Mouse (Mus musculus) intestine, embryonic 14.5 days (tissue): Measurements from ENCODE around the gene Sacm1l. TPM values are rescaled to one million over a fixed set of nuclear protein-coding genes. Genes with fewer than 3 reads are reported as not detected.

Experiments
- ATAC-seq: fragments of 200-750 bp; cut with Nextera tagmentation; replicated peaks from 2 replicates; pipeline ENCODE4 v1.8.0; 2017; ENCODE audit warnings: low read depth, moderate number of reproducible peaks, moderate TSS enrichment, moderate library complexity; ENCODE audit not compliant: low FRiP score, low TSS enrichment
- DNase-seq: peaks from one replicate; pipeline ENCODE4 v3.0.0-alpha.2; 2018; ENCODE audit warnings: low spot score
- H3K27ac ChIP-seq: fragments of 300-500 bp; sonication (generic); 2 replicates; pipeline ENCODE4 v1.5.1; 2014; ENCODE audit warnings: low read depth, mild to moderate bottlenecking, control low read depth
- H3K27me3 ChIP-seq: fragments of 300-500 bp; sonication (generic); replicated peaks from 2 replicates; pipeline ENCODE4 v1.6.1; 2014; ENCODE audit warnings: low read length, control low read depth; ENCODE audit not compliant: control insufficient read depth, insufficient read depth
- H3K36me3 ChIP-seq: fragments of 300-500 bp; sonication (generic); 2 replicates; pipeline ENCODE4 v1.6.1; 2014; ENCODE audit warnings: low read length, control low read depth; ENCODE audit not compliant: control insufficient read depth, insufficient read depth
- H3K4me1 ChIP-seq: fragments of 300-500 bp; sonication (generic); replicated peaks from 2 replicates; pipeline ENCODE4 v1.6.1; 2014; ENCODE audit warnings: low read length, control low read depth, mixed read lengths; ENCODE audit not compliant: control insufficient read depth, insufficient read depth
- H3K4me2 ChIP-seq: fragments of 300-500 bp; sonication (generic); 2 replicates; pipeline ENCODE4 v1.6.1; 2014; ENCODE audit warnings: low read length
- H3K4me3 ChIP-seq: fragments of 300-500 bp; sonication (generic); 2 replicates; pipeline ENCODE4 v1.5.1; 2014; ENCODE audit warnings: low read depth, low read length, control low read depth, mixed read lengths
- H3K9ac ChIP-seq: fragments of 300-500 bp; sonication (generic); 2 replicates; pipeline ENCODE4 v1.6.1; 2014; ENCODE audit warnings: mild to moderate bottlenecking, low read length
- H3K9me3 ChIP-seq: fragments of 300-500 bp; sonication (generic); 2 replicates; pipeline ENCODE4 v1.6.1; 2016; ENCODE audit warnings: low read length, control low read depth; ENCODE audit not compliant: control insufficient read depth
- WGBS: fragments of 180-500 bp; shearing (Covaris S2); extraction: QIAGEN DNeasy Blood & Tissue Kit; methylation state at CpG from one replicate; pipeline ENCODE4 v1.1.7; 2014; 5-methylcytosine and 5-hydroxymethylcytosine counted together
- polyA plus RNA-seq: library from polyadenylated mRNA; unstranded; fragments of >200 nt; fragmentation: Nextera tagmentation; extraction: Ambion mirVana; gene quantifications from 2 replicates; pipeline ENCODE4 v1.2.1, GENCODE M21; 2014

Gene Sacm1l
- polyA plus RNA-seq, 1 experiment from 2014 or later, result 51.0 TPM

DNA sequence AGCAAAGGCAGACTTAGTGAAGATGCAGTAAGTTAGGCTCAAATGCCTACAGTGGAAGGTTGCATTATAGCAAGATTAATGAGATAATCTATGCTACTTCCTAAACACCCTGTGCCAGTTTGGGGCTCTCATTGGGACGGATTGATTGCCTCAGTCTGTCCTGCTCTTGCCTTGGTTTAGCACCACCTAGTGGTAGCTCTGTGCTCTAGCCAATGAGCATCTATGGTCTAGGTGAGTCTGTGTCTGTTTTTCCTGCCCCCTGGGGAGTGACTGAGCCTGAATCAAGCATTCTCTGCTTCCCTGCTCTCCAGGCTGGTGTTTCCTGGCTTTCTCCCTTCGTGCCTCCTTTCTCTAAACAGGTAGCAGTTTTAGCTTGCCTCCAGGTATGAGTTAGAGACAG is 25.2 kb upstream of the Sacm1l start:
- Histone ChIP-seq H3K4me2 (no peak overlapping the region), H3K27me3 (no peaks in the 10 kb centered on the region), H3K9ac (no peak overlapping the region), H3K4me1 (peaks cover 29% of the 10 kb centered on the region), H3K36me3 (peaks cover 38% of the 10 kb centered on the region), H3K27ac (no peak overlapping the region), H3K9me3 (no peaks in the 10 kb centered on the region), H3K4me3 (no peak overlapping the region)
- DNase-seq (no peak), ATAC-seq (peak; percentile 62; the same call in 1 of the 2 replicates)
- WGBS, result 21% methylated on average over 2 of the region's 2 CpGs

DNA sequence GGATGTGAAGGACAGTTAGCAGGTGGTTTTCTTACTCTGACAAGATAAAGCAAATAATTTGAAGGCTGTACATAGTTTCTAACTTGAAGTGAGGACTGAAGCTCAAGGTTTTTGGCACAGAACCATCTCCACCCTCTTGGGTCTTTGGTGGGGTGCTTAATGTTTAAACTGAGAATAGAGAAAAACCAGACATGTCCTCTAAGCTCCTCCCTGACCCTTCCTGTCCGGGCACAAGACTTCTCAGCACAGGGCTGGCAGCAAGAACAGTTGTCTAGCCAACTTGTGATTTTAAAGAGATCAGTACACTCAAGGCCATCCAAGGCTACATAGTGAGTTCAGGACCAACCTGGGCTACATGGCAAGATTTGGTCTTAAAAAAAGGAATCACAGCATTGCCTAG is 24.0 kb upstream of the Sacm1l start:
- Histone ChIP-seq H3K27ac (peak overlapping the region; percentile 69; the same call in 1 of the 2 replicates), H3K27me3 (no peaks in the 10 kb centered on the region), H3K9me3 (no peaks in the 10 kb centered on the region), H3K36me3 (peaks cover 36% of the 10 kb centered on the region), H3K4me1 (peaks cover 29% of the 10 kb centered on the region), H3K9ac (no peak overlapping the region), H3K4me2 (peak overlapping the region; percentile 9; the same call in 1 of the 2 replicates), H3K4me3 (no peak overlapping the region)
- 23% methylated on average over 1 of the region's 1 CpGs for WGBS
- ATAC-seq, result 0 out of 2 replicates have a peak, but pooled peaks have one; percentile 9
- no peak for DNase-seq

DNA sequence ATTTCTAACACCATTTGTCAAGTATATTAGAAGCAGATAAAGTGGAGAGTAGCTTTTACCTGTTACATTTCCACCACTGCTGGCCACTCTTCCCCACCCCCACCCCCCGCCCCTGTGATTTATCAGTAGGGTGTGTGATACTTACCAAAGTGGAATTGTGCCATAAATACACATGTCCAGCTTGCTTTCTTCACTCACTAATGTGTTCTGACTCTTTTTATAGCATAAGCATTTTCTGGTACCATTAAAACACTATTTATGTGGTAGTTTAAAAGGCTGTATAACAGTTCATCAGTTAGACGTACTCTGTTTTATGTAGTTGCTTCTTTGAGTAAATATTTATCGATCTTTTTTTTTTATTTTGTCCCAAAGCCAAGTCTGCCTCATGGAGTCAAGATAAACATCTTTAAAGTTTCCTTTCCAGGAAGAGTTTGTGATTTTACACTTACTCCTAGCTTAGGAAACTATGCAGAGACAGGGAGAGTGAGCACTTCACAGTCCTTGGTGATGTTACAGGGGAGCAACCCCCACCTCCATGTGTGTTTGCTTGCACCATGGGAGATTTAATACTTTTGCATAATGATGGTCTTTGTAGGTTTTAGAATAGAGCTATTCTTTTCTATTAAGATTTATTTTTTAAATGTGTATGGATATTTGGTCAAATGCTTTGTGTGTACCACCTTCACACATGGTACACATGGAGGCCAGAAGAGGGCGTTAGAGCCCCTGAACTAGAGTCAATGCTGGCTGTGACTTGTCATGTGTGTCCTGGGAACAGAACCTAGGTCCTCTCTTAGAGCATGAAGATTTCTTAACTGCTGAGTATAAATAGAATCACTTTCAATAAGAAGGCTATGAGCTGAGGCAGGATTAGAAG is 23.1 kb upstream of the Sacm1l start:
- peaks cover 29% of the 10 kb centered on the region for H3K4me1 ChIP-seq
- peak overlapping the region; percentile 76 for H3K27ac ChIP-seq
- H3K4me2 ChIP-seq, result no peak overlapping the region
- no peaks in the 10 kb centered on the region for H3K9me3 ChIP-seq
- H3K4me3 ChIP-seq, result no peak overlapping the region
- DNase-seq, result no peak
- peak; percentile 62; the same call in 1 of the 2 replicates for ATAC-seq
- 33% methylated on average over 4 of the region's 4 CpGs for WGBS
- no peaks in the 10 kb centered on the region for H3K27me3 ChIP-seq
- H3K9ac ChIP-seq, result no peak overlapping the region
- peaks cover 36% of the 10 kb centered on the region for H3K36me3 ChIP-seq

DNA sequence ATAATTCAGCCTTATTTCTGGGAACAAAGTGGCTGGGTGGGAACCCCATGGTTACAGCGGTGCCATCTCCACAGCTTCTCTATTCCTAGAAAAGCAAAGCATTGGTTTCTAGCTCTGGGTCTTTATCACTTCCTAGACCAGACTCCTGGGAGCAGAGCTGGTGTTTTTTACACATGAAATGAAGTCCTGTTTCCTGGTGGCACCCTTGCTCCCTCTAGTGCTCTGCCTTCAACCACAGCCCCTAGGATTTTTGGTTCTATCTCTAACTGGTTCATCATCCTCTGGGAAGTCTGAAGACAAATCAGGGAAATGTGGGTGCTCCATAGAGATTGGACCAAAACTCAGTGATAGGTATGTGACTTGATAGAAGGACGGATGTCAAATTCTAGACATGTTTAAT is 22.2 kb upstream of the Sacm1l start:
- Histone ChIP-seq H3K9ac (no peak overlapping the region), H3K4me1 (peaks cover 29% of the 10 kb centered on the region), H3K27ac (peak overlapping the region; percentile 76), H3K4me2 (no peak overlapping the region), H3K4me3 (no peak overlapping the region), H3K9me3 (no peaks in the 10 kb centered on the region), H3K36me3 (peaks cover 40% of the 10 kb centered on the region), H3K27me3 (no peaks in the 10 kb centered on the region)
- no peak for DNase-seq
- ATAC-seq, result no peak
- 92% methylated on average over 2 of the region's 2 CpGs for WGBS

DNA sequence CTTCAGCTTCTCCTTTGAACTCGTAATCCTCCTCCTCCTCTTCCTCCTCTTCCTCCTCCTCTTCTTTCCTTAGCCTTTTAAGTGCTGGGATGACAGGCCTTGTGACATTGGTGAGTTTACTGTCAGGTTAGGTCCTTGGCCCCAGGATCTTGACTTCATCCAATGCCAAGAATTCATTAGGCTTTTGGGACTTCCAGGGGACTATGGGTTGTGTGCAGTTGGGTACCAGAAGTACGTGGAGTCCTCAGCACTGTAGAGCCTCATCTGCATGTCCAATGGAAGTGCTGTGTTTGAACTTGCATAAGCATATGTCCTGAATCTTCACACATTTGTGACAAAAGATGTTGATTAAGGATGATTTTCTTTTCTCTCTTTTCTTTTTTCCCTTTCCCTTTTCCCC is 20.6 kb upstream of the Sacm1l start:
- Histone ChIP-seq H3K9me3 (no peaks in the 10 kb centered on the region), H3K4me2 (no peak overlapping the region), H3K9ac (no peak overlapping the region), H3K4me3 (no peak overlapping the region), H3K27ac (no peak overlapping the region), H3K4me1 (peaks cover 28% of the 10 kb centered on the region), H3K27me3 (no peaks in the 10 kb centered on the region), H3K36me3 (peaks cover 37% of the 10 kb centered on the region)
- DNase-seq (no peak), ATAC-seq (no peak)
- 83% methylated on average over 2 of the region's 2 CpGs for WGBS

DNA sequence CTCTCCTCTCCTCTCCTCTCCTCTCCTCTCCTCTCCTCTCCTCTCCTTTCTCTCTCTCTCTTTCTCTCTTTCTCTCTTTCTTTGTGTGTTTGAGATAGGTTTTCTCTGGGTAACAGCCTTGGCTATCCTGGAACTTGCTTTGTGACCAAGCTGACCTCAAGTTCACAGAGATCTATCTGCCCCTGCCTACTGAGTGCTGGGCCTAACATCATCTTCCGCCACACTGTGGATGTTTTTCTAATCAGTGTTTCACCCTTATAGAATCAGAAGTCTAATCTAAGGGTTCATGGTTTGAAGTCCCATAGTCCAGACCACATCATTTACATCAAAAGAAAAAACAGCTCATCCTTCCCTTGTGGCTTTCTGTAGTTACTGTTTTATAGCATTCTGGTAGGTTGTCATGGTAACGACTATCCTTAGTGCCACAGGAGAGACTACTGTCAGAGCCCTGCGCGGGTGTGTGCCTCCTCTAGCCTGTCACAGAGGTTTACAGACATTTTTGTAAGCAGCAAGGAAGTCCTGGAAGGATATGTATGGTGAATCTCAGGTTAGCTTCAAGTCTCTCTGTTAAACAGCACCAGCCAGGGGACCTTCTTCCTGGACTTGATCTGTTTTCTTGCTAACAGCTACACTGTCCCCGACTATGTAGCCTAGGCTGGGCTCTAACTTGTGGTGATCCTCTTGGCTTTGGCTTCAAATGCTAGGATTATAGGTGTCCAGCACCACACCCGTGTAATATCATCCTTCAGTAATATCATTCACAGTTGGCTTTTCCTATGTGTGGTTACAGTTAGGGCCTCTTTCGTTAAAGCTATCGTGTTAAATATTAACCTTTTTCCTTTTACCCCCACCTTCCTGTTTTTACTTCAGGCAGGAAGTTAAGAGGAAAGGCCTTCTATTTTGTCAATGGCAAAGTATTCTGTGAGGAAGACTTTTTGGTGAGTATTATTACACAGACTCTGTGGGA is 19.6 kb upstream of the Sacm1l start:
- Histone ChIP-seq H3K27ac (no peak overlapping the region), H3K4me2 (no peak overlapping the region), H3K36me3 (peaks cover 37% of the 10 kb centered on the region), H3K4me3 (no peak overlapping the region), H3K9me3 (no peaks in the 10 kb centered on the region), H3K4me1 (peaks cover 19% of the 10 kb centered on the region), H3K27me3 (no peaks in the 10 kb centered on the region), H3K9ac (no peak overlapping the region)
- DNase-seq (no peak), ATAC-seq (0 out of 2 replicates have a peak, but pooled peaks have one; percentile 36)
- 60% methylated on average over 8 of the region's 8 CpGs for WGBS

DNA sequence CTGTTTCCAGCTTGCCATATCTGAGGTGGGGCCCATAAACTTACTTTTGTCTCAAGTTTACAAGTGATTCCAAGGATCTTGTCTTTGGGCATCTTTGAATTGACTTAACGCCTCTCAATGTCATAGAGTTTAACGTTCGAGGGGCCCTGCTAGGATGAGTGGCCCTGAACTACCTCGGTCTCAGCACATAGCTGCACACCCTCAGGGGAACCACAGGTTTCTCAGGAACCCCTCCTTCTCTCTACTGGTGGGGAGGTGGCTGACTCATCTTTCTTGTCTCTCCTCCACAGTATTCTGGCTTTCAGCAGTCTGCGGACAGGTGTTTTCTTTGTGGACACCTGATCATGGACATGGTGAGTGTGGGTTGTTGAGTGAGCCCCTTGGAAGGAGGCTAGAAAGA is 18.6 kb upstream of the Sacm1l start:
- Histone ChIP-seq H3K4me1 (peaks cover 9% of the 10 kb centered on the region), H3K27ac (no peak overlapping the region), H3K4me3 (no peak overlapping the region), H3K36me3 (peaks cover 37% of the 10 kb centered on the region), H3K4me2 (no peak overlapping the region), H3K9me3 (no peaks in the 10 kb centered on the region), H3K9ac (no peak overlapping the region), H3K27me3 (no peaks in the 10 kb centered on the region)
- no peak for DNase-seq
- ATAC-seq, result no peak
- 88% methylated on average over 5 of the region's 5 CpGs for WGBS

DNA sequence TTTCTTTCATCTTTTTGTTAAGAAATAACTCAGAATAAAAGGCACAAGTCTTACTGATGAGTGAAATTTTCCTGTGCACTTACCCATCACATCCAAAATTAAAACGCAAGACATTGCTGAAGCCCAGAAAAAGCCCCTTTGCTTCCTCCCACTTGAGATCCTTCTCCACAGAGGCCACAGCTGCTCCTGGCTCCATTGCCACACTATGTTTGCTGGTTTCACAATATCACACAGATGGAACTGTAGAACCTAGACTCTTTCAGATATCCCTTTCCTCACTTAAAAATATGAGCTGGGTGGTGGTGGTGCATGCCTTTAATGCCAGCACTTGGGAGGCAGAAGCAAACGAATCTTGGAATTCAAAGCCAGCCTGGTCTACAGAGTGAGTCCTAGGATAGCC is 17.1 kb upstream of the Sacm1l start:
- H3K27me3 ChIP-seq, result no peaks in the 10 kb centered on the region

More for the DNA sequence above, 17.1 kb upstream of the Sacm1l start:
- H3K4me1 ChIP-seq, result no peaks in the 10 kb centered on the region; the same call in 1 of the 2 replicates
- no peaks in the 10 kb centered on the region for H3K9me3 ChIP-seq
- H3K9ac ChIP-seq, result no peak overlapping the region
- no peak for DNase-seq
- no peak overlapping the region for H3K27ac ChIP-seq
- no peak overlapping the region for H3K4me3 ChIP-seq
- peaks cover 51% of the 10 kb centered on the region for H3K36me3 ChIP-seq
- ATAC-seq, result no peak
- 82% methylated on average over 2 of the region's 2 CpGs for WGBS
- H3K4me2 ChIP-seq, result no peak overlapping the region
